Mouse (Mus musculus): Measurements from ENCODE around the gene Macrod1. TPM values are rescaled to one million over a fixed set of nuclear protein-coding genes. Genes with fewer than 3 reads are reported as not detected.

Gene Macrod1
- total RNA-seq, 2 experiments from 2014 or later = 52.5 to 66.7 TPM

DNA sequence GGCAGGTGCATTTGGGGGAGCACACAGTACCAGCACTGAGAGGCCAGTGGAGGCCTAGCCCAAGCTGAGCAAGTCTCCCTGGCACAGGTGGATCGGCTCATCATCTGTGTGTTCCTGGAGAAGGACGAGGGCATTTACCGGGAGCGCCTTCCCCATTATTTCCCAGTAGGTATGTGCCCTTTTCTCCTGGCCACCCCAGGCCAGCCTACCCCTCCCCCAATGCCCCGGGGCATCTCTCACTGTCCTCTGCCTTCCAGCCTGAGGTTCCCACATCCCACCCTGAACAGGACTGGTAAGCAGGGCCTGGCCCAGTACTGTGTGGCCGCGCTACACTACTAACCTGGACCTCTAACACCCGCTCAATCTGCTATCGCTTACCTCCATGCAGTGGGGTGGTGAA lies 140.8 kb downstream of the Macrod1 start:
- DNase-seq = no peak

- DNase-seq = no peak
These were observed 142.5 kb downstream of the Macrod1 start for GRCm38 (mm10) chr19:7199089-7199488.

- peak; percentile 39 to 41 for DNase-seq
These were observed 143.8 kb downstream of the Macrod1 start for GRCm38 (mm10) chr19:7200427-7200826.

DNA sequence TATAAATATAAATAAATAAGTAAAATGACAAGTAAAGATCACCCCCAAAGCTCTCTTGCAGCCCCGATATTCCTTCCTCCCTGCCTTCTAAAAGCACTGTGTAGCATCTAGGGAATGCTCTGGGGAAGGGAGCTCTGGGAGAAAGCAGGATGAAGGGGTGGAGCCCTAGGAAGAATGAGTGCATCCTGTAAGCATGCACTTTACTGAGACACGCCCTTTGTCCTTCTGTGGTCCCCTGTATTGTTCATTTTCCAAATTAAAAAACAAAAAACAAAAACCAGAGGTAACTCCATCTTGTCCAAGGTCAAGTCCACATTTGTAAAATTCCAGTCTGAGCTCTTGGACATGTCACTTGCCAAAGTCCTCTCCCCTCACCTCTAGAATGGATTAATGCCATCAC lies 148.3 kb downstream of the Macrod1 start:
- DNase-seq = no peak

GRCm38 (mm10) chr19:7205326-7205725 lies 148.7 kb downstream of the Macrod1 start:
- no peak for DNase-seq

- DNase-seq = peak; percentile 96
These were observed 149.4 kb downstream of the Macrod1 start, which contains the start of gene Otub1 for GRCm38 (mm10) chr19:7205753-7206736. Otub1 (minus strand) TSS chr19:7206316.

DNA sequence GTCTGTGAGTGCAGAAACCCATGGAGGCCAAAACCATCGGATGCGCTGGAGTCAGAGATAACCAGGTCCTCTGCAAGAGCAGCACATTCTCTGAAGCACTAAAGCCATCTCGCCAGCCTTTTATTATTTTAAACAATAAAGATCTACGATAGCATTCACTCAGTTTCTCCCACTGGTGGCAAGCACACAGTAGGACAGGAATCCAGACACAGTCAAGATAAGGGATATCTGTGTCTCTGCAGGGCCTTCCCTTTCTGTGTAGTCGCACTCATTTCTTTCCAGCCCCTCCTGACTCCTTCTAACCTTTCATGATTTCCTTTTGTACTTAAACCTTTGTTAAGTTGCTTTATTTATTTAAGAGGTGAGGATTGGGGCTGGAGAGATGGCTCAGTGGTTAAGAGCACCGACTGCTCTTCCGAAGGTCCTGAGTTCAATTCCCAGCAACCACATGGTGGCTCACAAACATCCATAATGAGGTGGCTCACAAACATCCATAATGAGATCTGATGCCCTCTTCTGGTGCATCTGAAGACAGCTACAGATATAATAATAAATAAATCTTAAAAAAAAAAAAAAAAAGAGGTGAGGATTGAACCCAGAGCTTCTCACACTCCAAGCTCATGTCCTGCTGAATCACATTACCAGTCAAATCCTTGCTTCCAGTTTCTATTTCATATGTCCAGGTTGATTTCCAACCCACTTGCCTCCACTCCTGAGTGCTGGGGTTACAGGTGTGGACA lies 153.5 kb downstream of the Macrod1 start:
- DNase-seq = no peak

DNA sequence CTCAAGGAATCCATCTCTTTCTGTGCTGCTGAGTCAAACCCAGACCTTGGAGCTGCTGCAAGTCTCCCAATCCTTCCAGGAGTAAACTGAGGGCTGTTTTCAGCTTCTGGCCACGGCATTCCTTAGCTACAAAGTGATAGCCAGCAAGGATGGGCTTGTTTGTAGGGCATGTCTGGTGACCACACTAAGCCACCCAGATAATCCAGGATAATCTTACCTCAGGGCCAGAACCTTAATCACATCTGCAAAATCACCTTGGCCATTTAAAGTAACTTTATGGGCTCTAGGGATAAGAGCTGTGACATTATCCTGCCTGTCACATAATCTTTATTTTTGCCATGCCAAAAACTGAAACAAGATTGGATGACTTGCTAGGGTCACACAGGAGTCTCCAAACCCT lies 155.6 kb downstream of the Macrod1 start:
- no peak for DNase-seq

GRCm38 (mm10) chr19:7213010-7213409 lies 156.4 kb downstream of the Macrod1 start:
- DNase-seq = no peak

- no peak for DNase-seq
These were observed 157.9 kb downstream of the Macrod1 start for GRCm38 (mm10) chr19:7214484-7214883.

GRCm38 (mm10) chr19:7217162-7217925 lies 160.7 kb downstream of the Macrod1 start, which contains the start of gene Cox8a:
Cox8a (minus strand) TSS chr19:7217616.
- peak; percentile 97 to 98 for DNase-seq

DNA sequence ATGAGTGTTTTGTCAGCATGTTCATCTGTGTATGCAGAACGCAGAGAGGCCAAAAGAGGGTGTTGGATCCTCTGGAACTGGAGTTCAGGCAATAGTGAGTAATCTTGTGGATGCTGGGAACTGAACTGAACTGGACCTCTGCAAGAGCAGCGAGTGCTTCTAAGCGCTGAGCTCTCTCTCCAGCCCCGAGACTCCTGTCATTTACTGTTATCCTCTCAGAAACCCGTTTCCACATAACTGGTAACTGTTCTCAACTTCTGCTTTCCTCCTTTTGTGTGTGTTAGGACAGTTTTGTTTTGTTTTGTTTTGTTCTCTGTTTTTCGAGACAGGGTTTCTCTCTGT lies 161.3 kb downstream of the Macrod1 start:
- no peak for DNase-seq

- DNase-seq = no peak
These were observed 162.1 kb downstream of the Macrod1 start for GRCm38 (mm10) chr19:7218753-7219152.

DNA sequence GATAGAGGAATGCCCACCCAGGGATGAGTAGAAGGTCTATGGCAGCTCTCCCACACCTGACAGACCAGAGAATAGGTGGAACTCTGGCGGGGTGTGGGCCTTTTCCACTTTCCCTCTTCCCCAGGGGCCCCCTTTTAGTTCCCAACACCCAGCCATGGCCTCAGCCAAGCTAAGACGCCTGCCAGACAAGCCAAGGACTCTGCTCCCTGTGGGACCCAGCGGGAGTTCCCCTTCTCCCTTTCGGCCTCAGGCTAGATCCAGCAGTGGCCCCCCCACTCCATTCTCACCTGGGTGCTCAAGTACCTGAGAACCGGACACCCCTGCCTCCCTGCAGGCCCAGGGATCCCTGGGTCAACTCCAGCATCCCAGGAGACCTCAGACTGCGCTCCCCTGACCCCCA lies 165.6 kb downstream of the Macrod1 start:
- no peak for DNase-seq

DNA sequence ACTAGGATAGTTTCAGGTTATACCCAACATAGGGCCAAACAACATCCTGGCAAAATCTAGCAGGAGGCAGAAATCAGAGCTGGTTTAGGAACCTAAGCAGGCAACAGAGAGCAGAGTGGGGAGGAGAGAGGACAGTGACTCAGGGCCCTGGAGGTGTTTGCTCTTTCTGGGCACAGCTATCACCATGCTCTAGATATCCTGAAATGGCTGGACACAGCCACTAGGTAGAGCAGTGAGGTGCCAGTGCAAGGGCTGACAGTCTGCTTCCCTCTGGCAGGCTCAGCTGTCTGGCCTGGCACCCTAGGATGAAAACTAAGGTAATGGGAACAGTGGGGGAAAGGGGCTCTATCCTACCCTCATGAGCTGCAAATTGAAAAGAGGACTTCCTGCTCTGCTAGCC lies 166.9 kb downstream of the Macrod1 start:
- no peak for DNase-seq

DNA sequence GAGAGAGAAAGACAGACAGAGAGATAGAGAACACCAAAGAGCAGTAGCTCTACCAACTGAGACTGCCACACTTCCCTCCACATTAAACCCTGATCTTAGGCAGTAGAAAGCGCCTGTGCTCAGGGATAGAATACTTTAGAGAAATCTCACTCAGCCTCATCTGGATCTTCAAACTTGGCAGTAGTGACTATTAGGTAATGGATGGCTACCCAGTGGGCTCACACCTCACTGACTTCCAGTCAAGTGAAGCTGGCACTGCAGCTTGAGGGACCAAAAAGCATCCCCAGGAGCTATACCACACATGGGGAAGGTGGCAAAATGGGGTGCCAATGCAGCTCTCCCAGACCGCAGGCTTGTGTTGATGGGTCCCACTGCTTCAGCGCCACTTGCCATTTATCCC lies 167.6 kb downstream of the Macrod1 start:
- DNase-seq = no peak

DNA sequence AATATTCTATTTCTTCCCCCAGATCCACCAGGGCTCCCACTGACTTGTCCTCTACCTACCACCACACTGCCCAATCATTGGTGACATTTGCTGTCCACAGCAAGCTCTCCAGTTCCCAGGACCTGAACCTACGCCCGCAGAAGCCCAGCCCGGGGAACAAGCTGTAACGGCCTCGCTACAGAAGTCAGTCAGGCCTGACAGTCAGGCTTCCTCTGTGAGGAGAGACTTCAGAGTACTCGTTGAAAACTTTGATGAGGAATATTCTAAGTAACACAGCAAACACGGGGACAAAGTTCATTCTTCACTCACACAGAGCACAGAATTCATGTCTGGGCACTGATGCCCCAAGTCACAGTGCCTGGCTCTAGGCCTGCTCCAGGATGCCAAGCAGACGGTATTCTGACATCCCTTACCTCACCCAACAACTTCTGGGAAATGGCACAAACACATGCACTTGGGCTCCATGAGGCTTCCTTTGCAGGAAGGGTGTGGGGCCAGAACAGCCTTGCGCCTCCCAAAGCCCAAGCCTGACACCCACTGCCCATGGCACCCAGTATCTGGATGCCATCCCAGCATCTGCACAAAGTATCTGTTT lies 168.6 kb downstream of the Macrod1 start:
- DNase-seq = no peak

- DNase-seq = peak in 1 of 2 experiments; percentile 35
These were observed 169.9 kb downstream of the Macrod1 start for GRCm38 (mm10) chr19:7226511-7226914.

GRCm38 (mm10) chr19:7234537-7235221 lies 178.1 kb downstream of the Macrod1 start:
- DNase-seq = peak; percentile 83 to 87

DNA sequence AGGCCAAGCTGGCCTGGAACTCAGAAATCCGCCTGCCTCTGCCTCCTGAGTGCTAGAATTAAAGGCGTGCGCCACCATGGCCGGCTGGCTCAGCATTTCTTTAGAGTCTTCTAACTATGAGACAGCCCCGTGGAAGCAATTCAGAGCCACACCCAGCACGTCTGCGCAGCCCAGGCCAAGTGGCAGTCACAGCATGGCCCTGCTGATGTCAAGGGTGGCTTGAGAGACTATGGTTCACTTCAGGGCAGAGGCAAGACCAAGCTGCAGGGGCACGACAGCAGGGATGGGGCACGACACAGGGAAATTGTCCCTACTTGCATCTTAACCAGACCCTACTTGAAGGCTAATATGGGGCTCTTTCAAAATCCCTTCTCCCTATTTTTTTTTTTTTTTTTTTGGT lies 178.9 kb downstream of the Macrod1 start:
- no peak for DNase-seq

DNA sequence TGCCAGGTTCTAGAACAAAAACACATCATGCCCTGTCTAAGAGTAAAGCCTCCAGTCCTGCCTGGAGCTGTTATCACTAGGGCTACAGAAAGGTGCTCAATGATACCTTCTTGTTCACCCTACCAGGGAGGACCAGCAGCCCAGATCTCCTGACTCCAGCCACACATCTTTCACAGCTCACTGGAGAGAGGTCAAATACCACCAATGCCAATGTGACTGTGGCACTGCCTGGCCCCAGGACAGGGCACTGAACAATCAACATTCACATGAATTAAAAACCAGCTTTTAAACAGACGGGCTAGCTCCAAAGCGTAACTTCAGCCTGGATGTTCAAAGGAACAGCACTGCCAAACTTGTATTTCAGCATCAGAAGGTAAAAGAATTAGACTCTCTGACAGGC lies 179.4 kb downstream of the Macrod1 start:
- no peak for DNase-seq
